Mouse (Mus musculus) stomach, postnatal 0 days (tissue): ENCODE measurements at regions not wholly inside any gene's neighbourhood (a gene's known extent, or its start where the extent isn't known, plus 50 kb on each side); places are given as distances from the start of the nearest gene placed in this dataset.

Source experiments
- CTCF ChIP-seq: IDR thresholded peaks from 2 replicates; pipeline ENCODE4 v1.5.1; 2016; ENCODE audit warnings: antibody characterized with exemption, low read depth, mild to moderate bottlenecking, moderate library complexity
- EP300 ChIP-seq: optimal IDR thresholded peaks from 2 replicates; pipeline ENCODE3; 2016; ENCODE audit warnings: antibody characterized with exemption

DNA sequence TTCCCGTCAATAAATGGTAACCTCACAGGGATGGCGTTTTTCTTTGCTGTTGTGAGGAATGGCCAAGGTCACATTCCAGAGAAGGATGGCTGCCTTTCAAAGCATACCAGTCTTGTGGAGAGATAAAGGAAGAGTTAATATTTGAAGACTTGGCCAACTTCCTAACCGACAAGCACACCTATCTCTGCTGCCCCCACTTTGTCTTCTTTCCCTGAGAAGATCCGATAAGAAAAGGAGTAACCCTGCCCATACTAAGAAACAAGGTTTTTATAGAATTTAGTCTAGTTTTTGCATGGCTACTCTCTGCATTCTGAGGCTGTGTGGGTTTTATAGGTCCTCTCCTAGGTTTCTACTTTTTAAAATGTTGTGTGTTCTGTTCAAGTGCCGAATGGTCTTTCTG lies 210.2 kb upstream of the Ankrd55 start:
- TF ChIP-seq CTCF (no peak), EP300 (no peak)
